Mouse (Mus musculus): Measurements from ENCODE around the gene Rps6kb2. TPM values are rescaled to one million over a fixed set of nuclear protein-coding genes. Genes with fewer than 3 reads are reported as not detected.

Gene Rps6kb2
- polyA plus RNA-seq, 1 experiment from 2014 or later, result 42.4 TPM

GRCm38 (mm10) chr19:4183689-4184088 is 20.5 kb upstream of the Rps6kb2 start:
- Histone ChIP-seq H3K27me3 (ENCODE audit: insufficient read depth, low read length) (no peaks in the 10 kb centered on the region), H3K4me1 (replicated peaks; ENCODE audit: insufficient read depth, low read length) (peaks cover 9% of the 10 kb centered on the region), H3K4me3 (replicated peaks; ENCODE audit: low read depth, low read length) (no peak overlapping the region), H3K4me2 (ENCODE audit: low read length) (no peak overlapping the region), H3K9me3 (replicated peaks; ENCODE audit: low read length) (no peaks in the 10 kb centered on the region), H3K9ac (ENCODE audit: low read depth, low read length) (no peak overlapping the region), H3K36me3 (ENCODE audit: insufficient read depth, low read length) (no peaks in the 10 kb centered on the region), H3K27ac (no peak overlapping the region)
- no peak for TF ChIP-seq CTCF (IDR thresholded peaks at IDR 0.05; ENCODE audit: low read depth)
- 92% methylated on average over 2 of the region's 2 CpGs for WGBS
- DNase-seq (ENCODE audit: low spot score) (no peak), ATAC-seq (replicated peaks; ENCODE audit: low FRiP score, low read depth) (no peak)

- peaks cover 9% of the 10 kb centered on the region for H3K4me1 ChIP-seq (replicated peaks; ENCODE audit: insufficient read depth, low read length)
- H3K27me3 ChIP-seq (ENCODE audit: insufficient read depth, low read length), result 0 out of 2 replicates have a peak, but pooled peaks cover under 1% of the 10 kb centered on the region
- no peaks in the 10 kb centered on the region for H3K9me3 ChIP-seq (replicated peaks; ENCODE audit: low read length)
- no peak overlapping the region for H3K9ac ChIP-seq (ENCODE audit: low read depth, low read length)
- ATAC-seq (replicated peaks; ENCODE audit: low FRiP score, low read depth) (no peak; the same call in 1 of the 2 replicates), DNase-seq (ENCODE audit: low spot score) (peak; percentile 67)
- WGBS, result 42% methylated on average over 3 of the region's 3 CpGs
- no peak overlapping the region for H3K4me3 ChIP-seq (replicated peaks; ENCODE audit: low read depth, low read length)
- no peak overlapping the region for H3K4me2 ChIP-seq (ENCODE audit: low read length)
- H3K36me3 ChIP-seq (ENCODE audit: insufficient read depth, low read length), result no peaks in the 10 kb centered on the region
- TF ChIP-seq CTCF (IDR thresholded peaks at IDR 0.05; ENCODE audit: low read depth), result no peak
- H3K27ac ChIP-seq, result no peak overlapping the region
Observed at GRCm38 (mm10) chr19:4181892-4182291, 18.7 kb upstream of the Rps6kb2 start.

GRCm38 (mm10) chr19:4180411-4180810 is 17.3 kb upstream of the Rps6kb2 start:
- TF ChIP-seq CTCF (IDR thresholded peaks at IDR 0.05; ENCODE audit: low read depth), result no peak

GRCm38 (mm10) chr19:4175368-4175947 is 12.3 kb upstream of the Rps6kb2 start, which contains the start of gene Carns1:
TSS of gene Carns1 (minus strand) at chr19:4175479.
- no peaks in the 10 kb centered on the region for H3K36me3 ChIP-seq (ENCODE audit: insufficient read depth, low read length)

More at GRCm38 (mm10) chr19:4180411-4180810, 17.3 kb upstream of the Rps6kb2 start:
- no peak overlapping the region for H3K4me2 ChIP-seq (ENCODE audit: low read length)
- WGBS, result 92% methylated on average over 7 of the region's 7 CpGs
- ATAC-seq (replicated peaks; ENCODE audit: low FRiP score, low read depth), result no peak
- no peaks in the 10 kb centered on the region for H3K9me3 ChIP-seq (replicated peaks; ENCODE audit: low read length)
- no peak for DNase-seq (ENCODE audit: low spot score)
- no peaks in the 10 kb centered on the region for H3K36me3 ChIP-seq (ENCODE audit: insufficient read depth, low read length)
- H3K9ac ChIP-seq (ENCODE audit: low read depth, low read length), result no peak overlapping the region
- H3K4me1 ChIP-seq (replicated peaks; ENCODE audit: insufficient read depth, low read length), result peaks cover 11% of the 10 kb centered on the region
- no peak overlapping the region for H3K27ac ChIP-seq
- no peak overlapping the region for H3K4me3 ChIP-seq (replicated peaks; ENCODE audit: low read depth, low read length)
- 0 out of 2 replicates have a peak, but pooled peaks cover 3% of the 10 kb centered on the region for H3K27me3 ChIP-seq (ENCODE audit: insufficient read depth, low read length)

GRCm38 (mm10) chr19:4172925-4173324 is 9.8 kb upstream of the Rps6kb2 start:
- H3K9ac ChIP-seq (ENCODE audit: low read depth, low read length), result no peak overlapping the region
- H3K9me3 ChIP-seq (replicated peaks; ENCODE audit: low read length), result no peaks in the 10 kb centered on the region
- peaks cover 31% of the 10 kb centered on the region for H3K4me1 ChIP-seq (replicated peaks; ENCODE audit: insufficient read depth, low read length)
- H3K4me2 ChIP-seq (ENCODE audit: low read length), result no peak overlapping the region
- DNase-seq (ENCODE audit: low spot score) (no peak), ATAC-seq (replicated peaks; ENCODE audit: low FRiP score, low read depth) (no peak)
- no peak overlapping the region for H3K4me3 ChIP-seq (replicated peaks; ENCODE audit: low read depth, low read length)
- H3K27me3 ChIP-seq (ENCODE audit: insufficient read depth, low read length), result 0 out of 2 replicates have a peak, but pooled peaks cover 3% of the 10 kb centered on the region
- WGBS, result 55% methylated on average over 11 of the region's 11 CpGs
- TF ChIP-seq CTCF (IDR thresholded peaks at IDR 0.05; ENCODE audit: low read depth), result peak; percentile 38
- H3K36me3 ChIP-seq (ENCODE audit: insufficient read depth, low read length), result no peaks in the 10 kb centered on the region
- no peak overlapping the region for H3K27ac ChIP-seq

More at GRCm38 (mm10) chr19:4175368-4175947, 12.3 kb upstream of the Rps6kb2 start, which contains the start of gene Carns1:
- Histone ChIP-seq H3K27me3 (ENCODE audit: insufficient read depth, low read length) (0 out of 2 replicates have a peak, but pooled peaks cover 3% of the 10 kb centered on the region), H3K4me1 (replicated peaks; ENCODE audit: insufficient read depth, low read length) (peaks cover 23% of the 10 kb centered on the region), H3K4me2 (ENCODE audit: low read length) (peak within 1 kb of the TSS; percentile 37), H3K27ac (no peak within 1 kb of the TSS), H3K9ac (ENCODE audit: low read depth, low read length) (peak within 1 kb of the TSS; percentile 28; the same call in 1 of the 2 replicates), H3K4me3 (replicated peaks; ENCODE audit: low read depth, low read length) (no peak within 1 kb of the TSS), H3K9me3 (replicated peaks; ENCODE audit: low read length) (no peaks in the 10 kb centered on the region)
- 5% methylated on average over 11 of the region's 11 CpGs for WGBS
- peak; percentile 66 for DNase-seq (ENCODE audit: low spot score)
- TF ChIP-seq CTCF (IDR thresholded peaks at IDR 0.05; ENCODE audit: low read depth), result no peak
- peak; percentile 72; the same call in 1 of the 2 replicates for ATAC-seq (replicated peaks; ENCODE audit: low FRiP score, low read depth)

- H3K9ac ChIP-seq (ENCODE audit: low read depth, low read length), result no peak overlapping the region
- H3K27ac ChIP-seq, result no peak overlapping the region; the same call in 1 of the 2 replicates
- TF ChIP-seq CTCF (IDR thresholded peaks at IDR 0.05; ENCODE audit: low read depth), result no peak
- H3K4me3 ChIP-seq (replicated peaks; ENCODE audit: low read depth, low read length), result no peak overlapping the region
- ATAC-seq (replicated peaks; ENCODE audit: low FRiP score, low read depth), result no peak
- whole genome bisulfite sequencing, result 60% methylated on average over 13 of the region's 13 CpGs
- no peak for DNase-seq (ENCODE audit: low spot score)
- no peak overlapping the region for H3K4me2 ChIP-seq (ENCODE audit: low read length)
- 0 out of 2 replicates have a peak, but pooled peaks cover under 1% of the 10 kb centered on the region for H3K27me3 ChIP-seq (ENCODE audit: insufficient read depth, low read length)
- H3K9me3 ChIP-seq (replicated peaks; ENCODE audit: low read length), result no peaks in the 10 kb centered on the region
- peaks cover 31% of the 10 kb centered on the region for H3K4me1 ChIP-seq (replicated peaks; ENCODE audit: insufficient read depth, low read length)
- H3K36me3 ChIP-seq (ENCODE audit: insufficient read depth, low read length), result no peaks in the 10 kb centered on the region
Observed at GRCm38 (mm10) chr19:4171393-4172290, 8.5 kb upstream of the Rps6kb2 start.

Measured in kidney, postnatal 0 days (tissue).